Mouse (Mus musculus) kidney, adult 2 months (tissue): ENCODE measurements around the gene Dpf1. TPM values are rescaled to one million over a fixed set of nuclear protein-coding genes. Genes with fewer than 3 reads are reported as not detected.

Experiments used
- DNase-seq: peaks from one replicate; pipeline ENCODE4 v3.0.0; 2021
- H3K27ac ChIP-seq: fragments of 200-500 bp; 2 replicates; pipeline ENCODE4 v1.5.1; 2012; ENCODE audit warnings: low read depth, low read length, control low read depth, inconsistent platforms; ENCODE audit not compliant: insufficient read depth
- H3K27me3 ChIP-seq: fragments of 200-500 bp; replicated peaks from 2 replicates; pipeline ENCODE4 v1.6.1; 2012; ENCODE audit warnings: mild to moderate bottlenecking, moderate library complexity, low read length, inconsistent platforms; ENCODE audit not compliant: control insufficient read depth, insufficient read depth
- H3K36me3 ChIP-seq: fragments of 200-500 bp; 2 replicates; pipeline ENCODE4 v1.6.1; 2012; ENCODE audit warnings: mild to moderate bottlenecking, moderate library complexity, low read length, inconsistent platforms; ENCODE audit not compliant: control insufficient read depth, insufficient read depth
- H3K4me1 ChIP-seq: fragments of 200-500 bp; 2 replicates; pipeline ENCODE4 v1.6.1; 2011; ENCODE audit warnings: low read length; ENCODE audit not compliant: control insufficient read depth, insufficient read depth
- H3K4me3 ChIP-seq: fragments of 200-500 bp; 2 replicates; pipeline ENCODE4 v1.5.1; 2011; ENCODE audit warnings: mild to moderate bottlenecking, low read depth, low read length, control low read depth; ENCODE audit not compliant: insufficient read depth
- CTCF ChIP-seq: fragments of 200-500 bp; conservative IDR thresholded peaks from 2 replicates; pipeline ENCODE4 v1.5.1; 2011; ENCODE audit warnings: low read depth, mild to moderate bottlenecking, control low read depth, low read length, moderate library complexity, mixed read lengths; ENCODE audit not compliant: insufficient read depth, insufficient read length
- POLR2A ChIP-seq: fragments of 200-500 bp; IDR thresholded peaks from one replicate; pipeline ENCODE4 v1.6.1; 2011; ENCODE audit warnings: low read depth, low read length, control low read depth
- WGBS: fragments of 180-500 bp; shearing (Covaris S2); methylation state at CpG from one replicate; pipeline ENCODE4 v1.1.7; 2018; 5-methylcytosine and 5-hydroxymethylcytosine counted together
- polyA plus RNA-seq: library from polyadenylated mRNA; depleted of rRNA; stranded (reverse); fragments of >200 nt; gene quantifications from 2 replicates; pipeline ENCODE4 v1.2.3, GENCODE M21; 2012

Dpf1 gene
- polyA plus RNA-seq, 1 experiment, result 0.11 TPM

DNA sequence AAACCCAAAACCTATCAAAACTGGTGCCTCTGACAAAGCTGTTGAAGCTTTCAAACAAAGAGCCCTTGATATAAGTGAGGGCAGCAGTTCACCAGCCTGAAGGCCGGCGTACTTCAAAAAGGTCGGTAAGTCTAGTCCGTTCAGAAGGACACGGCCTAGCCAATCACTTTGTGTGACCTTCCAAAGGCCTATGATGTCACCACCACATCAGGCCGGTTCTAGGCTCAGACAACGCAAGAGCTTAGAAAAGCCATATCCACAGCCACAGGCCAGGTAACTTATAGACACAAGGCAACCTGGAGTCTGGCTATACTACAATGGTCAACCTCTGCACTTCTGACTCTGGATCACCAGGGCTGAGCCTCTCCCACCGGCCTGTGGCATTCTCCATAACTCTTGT, 23.8 kb upstream of the Dpf1 start:
- Histone ChIP-seq H3K4me1 (peaks cover 31% of the 10 kb centered on the region), H3K36me3 (no peaks in the 10 kb centered on the region), H3K27ac (peak overlapping the region; percentile 64), H3K27me3 (no peaks in the 10 kb centered on the region), H3K4me3 (peak overlapping the region; percentile 61)
- TF ChIP-seq CTCF (no peak), POLR2A (no peak)
- DNase-seq, result peak; percentile 39
- WGBS, result 63% methylated on average over 8 of the region's 8 CpGs

DNA sequence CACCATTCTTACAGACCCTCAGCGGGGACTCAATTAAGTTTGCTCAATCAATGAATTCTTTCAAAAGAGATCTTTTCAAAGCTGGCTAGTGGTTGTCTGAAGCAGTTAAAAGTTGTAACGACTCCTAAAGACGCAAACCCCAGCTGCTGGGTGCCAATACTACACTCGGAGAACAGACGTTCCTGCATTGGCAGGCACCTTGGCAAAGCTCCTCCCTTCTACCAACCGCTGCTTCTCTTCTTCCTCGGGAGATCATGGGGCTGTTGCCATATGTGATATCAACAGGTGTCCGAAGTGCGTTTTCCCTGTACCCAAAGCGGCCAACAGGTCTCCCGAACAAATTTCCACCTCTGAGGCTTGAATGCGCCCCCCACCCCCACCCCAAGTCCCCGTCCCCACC, 22.9 kb upstream of the Dpf1 start:
- Histone ChIP-seq H3K4me1 (peaks cover 29% of the 10 kb centered on the region), H3K27ac (peak overlapping the region; percentile 19; the same call in 1 of the 2 replicates), H3K27me3 (no peaks in the 10 kb centered on the region), H3K4me3 (peak overlapping the region; percentile 61), H3K36me3 (no peaks in the 10 kb centered on the region)
- 16% methylated on average over 13 of the region's 13 CpGs for WGBS
- TF ChIP-seq POLR2A (no peak), CTCF (no peak)
- DNase-seq, result peak; percentile 57

- Histone ChIP-seq H3K27ac (peak within 1 kb of the TSS; percentile 94), H3K27me3 (no peaks in the 10 kb centered on the region), H3K36me3 (no peaks in the 10 kb centered on the region), H3K4me3 (peak within 1 kb of the TSS; percentile 61), H3K4me1 (peaks cover 22% of the 10 kb centered on the region)
- TF ChIP-seq POLR2A, result peak; percentile 80
- TF ChIP-seq CTCF, result 0 out of 2 replicates have a peak, but pooled peaks have one; percentile 22
- DNase-seq, result peak; percentile 96
- WGBS, result 1% methylated on average over 80 of the region's 80 CpGs
Observed at GRCm38 (mm10) chr7:29281201-29282073, 22.3 kb upstream of the Dpf1 start, which contains the start of gene Spint2. Gene Spint2 (minus strand): TSS chr7:29281912.

GRCm38 (mm10) chr7:29282074-29282554, 21.6 kb upstream of the Dpf1 start:
- Histone ChIP-seq H3K36me3 (no peaks in the 10 kb centered on the region), H3K27ac (peak overlapping the region; percentile 86), H3K4me3 (peak overlapping the region; percentile 23; the same call in 1 of the 2 replicates), H3K4me1 (peaks cover 17% of the 10 kb centered on the region), H3K27me3 (no peaks in the 10 kb centered on the region)
- 7% methylated on average over 21 of the region's 21 CpGs for WGBS
- TF ChIP-seq CTCF (no peak), POLR2A (no peak)
- DNase-seq, result no peak

DNA sequence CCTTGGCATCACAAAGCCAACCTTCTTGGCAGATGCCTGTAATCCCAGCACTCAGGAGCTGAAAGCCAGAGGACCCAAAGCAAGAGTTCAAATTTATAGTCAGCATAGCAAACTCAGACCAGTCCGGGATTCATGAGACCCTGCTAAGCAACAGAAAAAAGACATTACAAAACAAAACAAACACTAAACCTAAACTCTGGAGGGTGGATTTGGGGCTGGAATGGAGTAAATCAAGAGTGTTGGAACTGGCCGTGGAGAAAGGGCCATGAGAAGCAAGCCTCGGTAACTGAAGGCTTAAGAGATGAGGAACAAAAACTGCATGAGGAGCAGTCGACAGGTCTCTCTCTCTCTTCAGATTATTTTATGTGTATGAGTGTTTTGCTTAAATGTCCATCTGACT, 19.9 kb upstream of the Dpf1 start:
- 73% methylated on average over 4 of the region's 4 CpGs for WGBS
- Histone ChIP-seq H3K4me1 (peaks cover 10% of the 10 kb centered on the region; the same call in 1 of the 2 replicates), H3K36me3 (no peaks in the 10 kb centered on the region), H3K4me3 (no peak overlapping the region), H3K27ac (no peak overlapping the region), H3K27me3 (no peaks in the 10 kb centered on the region)
- no peak for DNase-seq
- TF ChIP-seq CTCF (no peak), POLR2A (no peak)

DNA sequence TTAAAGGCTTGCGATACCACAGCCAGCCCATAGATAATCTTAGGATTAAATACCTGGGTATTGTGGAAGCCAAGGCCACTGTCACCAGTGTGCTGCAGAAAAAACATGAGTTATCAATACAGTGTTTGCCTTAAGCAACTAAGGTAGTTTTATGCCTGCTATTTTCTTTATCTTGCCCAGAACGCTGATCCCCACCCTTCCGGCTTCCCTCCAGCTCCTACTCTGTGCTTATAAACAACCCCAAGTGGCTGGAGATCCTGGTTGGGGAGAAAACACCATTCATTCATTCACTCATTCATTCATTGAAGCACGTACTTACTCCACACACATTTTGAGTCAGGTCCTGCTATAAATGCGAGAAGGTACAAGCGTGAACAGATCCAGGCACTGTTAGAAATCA, 19.2 kb upstream of the Dpf1 start:
- WGBS, result 96% methylated on average over 6 of the region's 6 CpGs
- H3K4me1 ChIP-seq, result peaks cover 10% of the 10 kb centered on the region; the same call in 1 of the 2 replicates
- no peak overlapping the region for H3K4me3 ChIP-seq
- TF ChIP-seq CTCF (no peak), POLR2A (no peak)
- H3K27me3 ChIP-seq, result no peaks in the 10 kb centered on the region
- DNase-seq, result no peak
- H3K27ac ChIP-seq, result no peak overlapping the region
- H3K36me3 ChIP-seq, result no peaks in the 10 kb centered on the region

GRCm38 (mm10) chr7:29287481-29287880, 16.3 kb upstream of the Dpf1 start:
- no peak for TF ChIP-seq POLR2A
- TF ChIP-seq CTCF, result 0 out of 2 replicates have a peak, but pooled peaks have one; percentile 1
- Histone ChIP-seq H3K36me3 (no peaks in the 10 kb centered on the region), H3K27ac (no peak overlapping the region), H3K4me3 (no peak overlapping the region), H3K27me3 (no peaks in the 10 kb centered on the region), H3K4me1 (no peaks in the 10 kb centered on the region; the same call in 1 of the 2 replicates)
- DNase-seq, result no peak
- 88% methylated on average over 7 of the region's 7 CpGs for WGBS
